ENCODE assay signal across 8 mouse cellular contexts in genomic region chr9:108094184-108094941, GRCm38 (mm10). TPM values are rescaled to one million over a fixed set of nuclear protein-coding genes. Genes with fewer than 3 reads are reported as not detected.
A peak's percentile ranks its signal among the peaks of the same experiment; 100 is the strongest.
DNase-seq lines count a peak whose midpoint lies in the region; ATAC-seq lines count a peak whose summit lies in the region.

Apeh (minus strand) TSS chr9:108094606.

- no peaks in the 10 kb centered on the region for H3K27me3 ChIP-seq in hindbrain, embryonic 16.5 days (replicated peaks; ENCODE audit: control insufficient read depth, insufficient read depth, low read length)

- peaks cover 18% of the 10 kb centered on the region for H3K4me1 ChIP-seq in hindbrain, embryonic 16.5 days (ENCODE audit: control insufficient read depth, insufficient read depth, low read depth, low read length)

- no peaks in the 10 kb centered on the region for H3K9me3 ChIP-seq in hindbrain, embryonic 16.5 days (ENCODE audit: control insufficient read depth, low read length)

- peaks cover 10% of the 10 kb centered on the region; the same call in 1 of the 2 replicates for H3K79me2 ChIP-seq in macrophage (ENCODE audit: inconsistent target)

- peak within 1 kb of the TSS; percentile 78 for H3K27ac ChIP-seq in hindbrain, embryonic 16.5 days (ENCODE audit: low read depth, low read length)
- H3K27ac ChIP-seq in macrophage: peak within 1 kb of the TSS; percentile 29

- WGBS in hindbrain, embryonic 16.5 days: 1% methylated on average over 52 of the region's 52 CpGs
- under 1% methylated on average over 49 of the region's 52 CpGs for WGBS in macrophage (ENCODE audit: missing documents)

- DNase-seq in WW6 (ENCODE audit: low read depth, low spot score): peak; percentile 94
- DNase-seq in cerebellum, postnatal 4 days (ENCODE audit: low spot score in 2 of 2): peak; percentile 81 to 89
- peak; percentile 96 for DNase-seq in gastrocnemius, adult 18-20 months (ENCODE audit: low spot score)
- DNase-seq in left cerebral cortex, adult 18-20 months (ENCODE audit: low spot score in 2 of 2): peak; percentile 81 to 82
- DNase-seq in right cerebral cortex, adult 18-20 months: peak; percentile 86
- DNase-seq in urinary bladder, postnatal 10 days (ENCODE audit: low spot score): peak; percentile 80

- peak within 1 kb of the TSS; percentile 82 for H3K4me2 ChIP-seq in hindbrain, embryonic 16.5 days (ENCODE audit: low read length)

- H3K9ac ChIP-seq in hindbrain, embryonic 16.5 days (ENCODE audit: low read depth, low read length): peak within 1 kb of the TSS; percentile 82

- peak within 1 kb of the TSS; percentile 73 for H3K4me3 ChIP-seq in hindbrain, embryonic 16.5 days (ENCODE audit: low read length)
- peak within 1 kb of the TSS; percentile 68 for H3K4me3 ChIP-seq in macrophage (ENCODE audit: inconsistent target)

- peaks cover 28% of the 10 kb centered on the region for H3K36me3 ChIP-seq in hindbrain, embryonic 16.5 days (ENCODE audit: control insufficient read depth, insufficient read depth, low read length)
- peaks cover 35% of the 10 kb centered on the region for H3K36me3 ChIP-seq in macrophage (ENCODE audit: inconsistent target)

- peak; percentile 93 for ATAC-seq in hindbrain, embryonic 16.5 days

RNA-seq across cellular contexts. Expression of gene Apeh, which starts in this region (rescaled TPM):
- 10 to 100 TPM; 25.7 to 27.8 TPM for total RNA-seq in gastrocnemius, adult 18-20 months (2021)
- polyA plus RNA-seq in hindbrain, embryonic 16.5 days (2015; fragmentation: Nextera tagmentation; extraction: Ambion mirVana): 58.6 and 60.9 TPM in 2 replicates
- total RNA-seq in left cerebral cortex, adult 18-20 months (2021): 10 to 100 TPM; 29.2 to 32.2 TPM
- 100 to 1,000 TPM in 15 of 26 experiments, 10 to 100 TPM in 11; 38.8 to 163 (median 114) TPM for total RNA-seq in macrophage (2018; cell fraction: chromatin; rRNA removed)
- 10 to 100 TPM; 26.4 to 51.2 (median 37.4) TPM for total RNA-seq in macrophage (2018; cell fraction: cytosol; rRNA removed)
- total RNA-seq in macrophage (2018; cell fraction: nucleus; rRNA removed): 100 to 1,000 TPM in 1 of 26 experiments, 10 to 100 TPM in 25; 35.1 to 106 (median 59.2) TPM
- polyA plus RNA-seq in macrophage (2018): 30.5 to 37.0 TPM (median 32.8 TPM) in 3 replicates

Comparison
In these comparisons a context has a peak if more than half of its experiments do, and no peak if none do; other contexts are left out.
1. Peak in every context shown above with its lines: DNase-seq, ATAC-seq, H3K4me3 ChIP-seq and H3K27ac ChIP-seq.